Mouse (Mus musculus): ENCODE measurements around the gene Pramef6.
"Not testable (repeated sequence)": the region's sequence is repeated elsewhere in the genome, so short reads cannot be mapped to it uniquely, and the experiment has no call there.

- TF ChIP-seq CTCF (conservative IDR thresholded peaks at IDR 0.05; ENCODE audit: low read length); NANOG (IDR thresholded peaks at IDR 0.05; ENCODE audit: borderline replicate concordance, low read length): not testable (repeated sequence)
These were observed 5.8 kb downstream of the Pramef6 start for GRCm38 (mm10) chr4:143894406-143894805.

All from E14TG2a.4 (cell line).